Mouse (Mus musculus): Measurements from ENCODE around the gene Fxr2. TPM values are rescaled to one million over a fixed set of nuclear protein-coding genes. Genes with fewer than 3 reads are reported as not detected.

Fxr2 gene
- 8.7 TPM for polyA plus RNA-seq (2017; shearing (Covaris generic))

GRCm38 (mm10) chr11:69632284-69633089 lies at the start of gene Fxr2:
Fxr2 (plus strand) TSS chr11:69632990.

GRCm38 (mm10) chr11:69605726-69606490 lies 26.9 kb upstream of the Fxr2 start, which contains the start of gene Atp1b2:
Atp1b2 (minus strand) TSS chr11:69605942.

GRCm38 (mm10) chr11:69617805-69618204 lies 15.0 kb upstream of the Fxr2 start, which contains the start of gene Shbg:
Shbg (minus strand) TSS chr11:69617905.

GRCm38 (mm10) chr11:69621571-69622268 lies 11.1 kb upstream of the Fxr2 start, which contains the start of gene Sat2:
Sat2 (plus strand) TSS chr11:69622024.

GRCm38 (mm10) chr11:69655264-69656064 lies 22.7 kb downstream of the Fxr2 start, which contains the start of gene Sox15:
Sox15 (plus strand) TSS chr11:69655314.

GRCm38 (mm10) chr11:69662213-69662966 lies 29.6 kb downstream of the Fxr2 start, which contains the start of gene Mpdu1:
Mpdu1 (minus strand) TSS chr11:69662642.

GRCm38 (mm10) chr11:69665961-69666664 lies 33.3 kb downstream of the Fxr2 start, which contains the start of gene Cd68:
Cd68 (minus strand) TSS chr11:69666153.

GRCm38 (mm10) chr11:69672211-69672706 lies 39.5 kb downstream of the Fxr2 start, which contains the start of gene Eif4a1:
Eif4a1 (minus strand) TSS chr11:69672423.

GRCm38 (mm10) chr11:69681314-69682208 lies 48.8 kb downstream of the Fxr2 start, which contains the start of gene Senp3:
Senp3 (minus strand) TSS chr11:69682084.

GRCm38 (mm10) chr11:69685526-69686148 lies 52.8 kb downstream of the Fxr2 start, which contains the start of gene Tnfsf13:
Tnfsf13 (minus strand) TSS chr11:69685784.

GRCm38 (mm10) chr11:69695361-69696181 lies 62.8 kb downstream of the Fxr2 start, which contains the start of the genes Tnfsf12 and Tnfsfm13:
Tnfsf12 (minus strand) TSS chr11:69695849.
Tnfsfm13 (minus strand) TSS chr11:69696098.

Other genes starting within 250 kb of the Fxr2 start
- gene Naa38, start 237.5 kb upstream of the Fxr2 start, polyA plus RNA-seq (2017; shearing (Covaris generic)): 130 TPM
- 35.8 TPM for gene Cyb5d1, start 237.4 kb upstream of the Fxr2 start, polyA plus RNA-seq (2017; shearing (Covaris generic))
- 0.42 TPM for gene Tmem88, start 234.8 kb upstream of the Fxr2 start, polyA plus RNA-seq (2017; shearing (Covaris generic))
- 3.9 TPM for gene Kdm6b, start 219.3 kb upstream of the Fxr2 start, polyA plus RNA-seq (2017; shearing (Covaris generic))
- gene Dnah2, start 83.9 kb upstream of the Fxr2 start, polyA plus RNA-seq (2017; shearing (Covaris generic)): not detected
- gene Efnb3, start 72.8 kb upstream of the Fxr2 start, polyA plus RNA-seq (2017; shearing (Covaris generic)): 0.50 TPM
- gene Wrap53, start 52.7 kb upstream of the Fxr2 start, polyA plus RNA-seq (2017; shearing (Covaris generic)): 34.5 TPM
- gene Trp53, start 52.6 kb upstream of the Fxr2 start, polyA plus RNA-seq (2017; shearing (Covaris generic)): 251 TPM
- not detected for gene Atp1b2, start 27.0 kb upstream of the Fxr2 start, polyA plus RNA-seq (2017; shearing (Covaris generic))
- gene Shbg, start 15.1 kb upstream of the Fxr2 start, polyA plus RNA-seq (2017; shearing (Covaris generic)): not detected
- gene Sat2, start 11.0 kb upstream of the Fxr2 start, polyA plus RNA-seq (2017; shearing (Covaris generic)): not detected
- gene Sox15, start 22.3 kb downstream of the Fxr2 start, polyA plus RNA-seq (2017; shearing (Covaris generic)): not detected
- gene Mpdu1, start 29.7 kb downstream of the Fxr2 start, polyA plus RNA-seq (2017; shearing (Covaris generic)): 54.7 TPM
- 10.0 TPM for gene Cd68, start 33.2 kb downstream of the Fxr2 start, polyA plus RNA-seq (2017; shearing (Covaris generic))
- 587 TPM for gene Eif4a1, start 39.4 kb downstream of the Fxr2 start, polyA plus RNA-seq (2017; shearing (Covaris generic))
- 41.0 TPM for gene Senp3, start 49.1 kb downstream of the Fxr2 start, polyA plus RNA-seq (2017; shearing (Covaris generic))
- not detected for gene Tnfsf13, start 52.8 kb downstream of the Fxr2 start, polyA plus RNA-seq (2017; shearing (Covaris generic))
- not detected for gene Tnfsf12, start 62.9 kb downstream of the Fxr2 start, polyA plus RNA-seq (2017; shearing (Covaris generic))
- gene Tnfsfm13, start 63.1 kb downstream of the Fxr2 start, polyA plus RNA-seq (2017; shearing (Covaris generic)): not detected
- 59.9 TPM for gene Polr2a, start 125.6 kb downstream of the Fxr2 start, polyA plus RNA-seq (2017; shearing (Covaris generic))
- gene Slc35g3, start 129.0 kb downstream of the Fxr2 start, polyA plus RNA-seq (2017; shearing (Covaris generic)): not detected
- gene Zbtb4, start 132.9 kb downstream of the Fxr2 start, polyA plus RNA-seq (2017; shearing (Covaris generic)): 4.5 TPM
- 4.8 TPM for gene Chrnb1, start 163.0 kb downstream of the Fxr2 start, polyA plus RNA-seq (2017; shearing (Covaris generic))
- not detected for gene Fgf11, start 168.9 kb downstream of the Fxr2 start, polyA plus RNA-seq (2017; shearing (Covaris generic))
- gene Tmem102, start 172.6 kb downstream of the Fxr2 start, polyA plus RNA-seq (2017; shearing (Covaris generic)): not detected
- not detected for gene Gm39566, start 182.3 kb downstream of the Fxr2 start, polyA plus RNA-seq (2017; shearing (Covaris generic))
- not detected for gene Spem2, start 185.5 kb downstream of the Fxr2 start, polyA plus RNA-seq (2017; shearing (Covaris generic))
- not detected for gene Spem1, start 189.2 kb downstream of the Fxr2 start, polyA plus RNA-seq (2017; shearing (Covaris generic))
- 0.56 TPM for gene Nlgn2, start 204.8 kb downstream of the Fxr2 start, polyA plus RNA-seq (2017; shearing (Covaris generic))
- gene Tmem256, start 205.5 kb downstream of the Fxr2 start, polyA plus RNA-seq (2017; shearing (Covaris generic)): 125 TPM
- gene Plscr3, start 213.4 kb downstream of the Fxr2 start, polyA plus RNA-seq (2017; shearing (Covaris generic)): 23.8 TPM
- gene Tnk1, start 225.7 kb downstream of the Fxr2 start, polyA plus RNA-seq (2017; shearing (Covaris generic)): not detected
- gene Tmem95, start 245.0 kb downstream of the Fxr2 start, polyA plus RNA-seq (2017; shearing (Covaris generic)): not detected
- gene Kctd11, start 248.4 kb downstream of the Fxr2 start, polyA plus RNA-seq (2017; shearing (Covaris generic)): 2.1 TPM